Mouse (Mus musculus): ENCODE data around the gene Pak6.

- no peak for TF ChIP-seq GATA1 (IDR thresholded peaks at IDR 0.05; ENCODE audit: low read length)
- no peak for TF ChIP-seq TAL1 (IDR thresholded peaks at IDR 0.05; ENCODE audit: low read length)
These were observed 25.8 kb upstream of the Pak6 start for GRCm38 (mm10) chr2:118637258-118637657.
